Mouse (Mus musculus) left cerebral cortex, adult 9 months (tissue): Measurements from ENCODE around the gene Fubp1.

ENCODE experiments used
- DNase-seq, 2 experiments: peaks; one replicate each; pipeline ENCODE4 v3.0.0; 2022; ENCODE audit warnings: low spot score in 2 of 2

The Fubp1 gene

GRCm38 (mm10) chr3:152276935-152277334, 66.7 kb downstream of the Fubp1 start:
- no peak for DNase-seq

- DNase-seq, result no peak
Measured at GRCm38 (mm10) chr3:152277912-152278311, 67.7 kb downstream of the Fubp1 start.

GRCm38 (mm10) chr3:152278431-152278830, 68.2 kb downstream of the Fubp1 start:
- no peak for DNase-seq

GRCm38 (mm10) chr3:152282126-152282525, 71.9 kb downstream of the Fubp1 start:
- DNase-seq, result no peak

DNA sequence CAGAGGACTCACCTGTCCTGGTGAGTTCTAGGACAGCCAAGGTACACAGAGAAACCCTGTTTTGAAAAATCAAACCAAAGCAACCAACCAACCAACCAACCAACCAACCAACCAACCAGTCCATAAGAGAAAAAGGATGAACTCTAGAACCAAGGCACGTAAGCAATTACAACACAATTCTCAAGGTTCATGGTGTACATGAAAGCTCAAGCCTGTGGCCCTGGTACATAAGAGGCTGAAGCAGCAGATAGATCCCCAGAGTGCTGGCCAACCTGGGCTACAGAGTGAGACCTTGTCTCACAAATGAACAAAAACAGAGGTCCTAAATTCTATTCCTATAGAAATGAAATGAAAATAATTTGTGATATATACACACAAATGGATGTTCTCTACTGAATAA, 74.1 kb downstream of the Fubp1 start:
- no peak for DNase-seq

DNA sequence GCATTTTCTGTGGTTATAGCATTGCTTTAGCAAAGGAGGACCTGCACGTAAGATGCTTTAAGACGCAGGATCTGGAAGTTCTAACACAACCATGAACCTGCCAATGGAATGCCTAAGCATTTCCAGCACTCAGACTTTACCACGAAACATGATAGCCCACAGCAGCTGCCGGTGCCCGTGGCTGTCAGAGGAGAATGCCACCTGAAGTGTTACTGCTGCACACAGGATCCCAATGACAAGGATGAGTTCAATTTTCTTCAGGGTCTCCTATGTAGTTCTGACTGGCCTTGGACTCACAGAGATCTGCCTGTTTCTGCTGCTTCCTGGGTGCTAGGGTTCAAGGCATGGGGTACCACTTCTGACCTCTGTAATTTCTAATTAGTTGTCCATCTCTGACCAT, 74.5 kb downstream of the Fubp1 start:
- DNase-seq, result no peak
